Mouse (Mus musculus) forebrain, embryonic 15.5 days (tissue): ENCODE measurements around the gene Ahnak2. TPM values are rescaled to one million over a fixed set of nuclear protein-coding genes. Genes with fewer than 3 reads are reported as not detected.
"Not testable (repeated sequence)": the region's sequence is repeated elsewhere in the genome, so short reads cannot be mapped to it uniquely, and the experiment has no call there.

Experiments
- ATAC-seq: fragments of 200-750 bp; cut with Nextera tagmentation; replicated peaks from 2 replicates; pipeline ENCODE4 v1.8.0; 2017; ENCODE audit warnings: mild to moderate bottlenecking, moderate TSS enrichment, moderate library complexity
- H3K27ac ChIP-seq: fragments of 300-500 bp; sonication (generic); replicated peaks from 2 replicates; pipeline ENCODE4 v1.5.1; 2015; ENCODE audit warnings: mild to moderate bottlenecking, inconsistent platforms
- H3K27me3 ChIP-seq: fragments of 300-500 bp; sonication (generic); 2 replicates; pipeline ENCODE4 v1.6.1; 2015; ENCODE audit warnings: inconsistent platforms
- H3K36me3 ChIP-seq: fragments of 300-500 bp; sonication (generic); 2 replicates; pipeline ENCODE4 v1.6.1; 2015; ENCODE audit warnings: mild to moderate bottlenecking, inconsistent platforms
- H3K4me1 ChIP-seq: fragments of 300-500 bp; sonication (generic); 2 replicates; pipeline ENCODE4 v1.6.1; 2015; ENCODE audit warnings: inconsistent platforms
- H3K4me2 ChIP-seq: fragments of 300-500 bp; sonication (generic); replicated peaks from 2 replicates; pipeline ENCODE4 v1.6.1; 2015; ENCODE audit warnings: mild to moderate bottlenecking, inconsistent platforms
- H3K4me3 ChIP-seq: fragments of 300-500 bp; sonication (generic); 2 replicates; pipeline ENCODE4 v1.5.1; 2015; ENCODE audit warnings: mild to moderate bottlenecking, inconsistent platforms
- H3K9ac ChIP-seq: fragments of 300-500 bp; sonication (generic); replicated peaks from 2 replicates; pipeline ENCODE4 v1.6.1; 2015; ENCODE audit warnings: mild to moderate bottlenecking, inconsistent platforms
- H3K9me3 ChIP-seq: fragments of 300-500 bp; sonication (generic); 2 replicates; pipeline ENCODE4 v1.6.1; 2016; ENCODE audit warnings: inconsistent platforms
- WGBS: fragments of 180-500 bp; shearing (Covaris S2); methylation state at CpG from one replicate; pipeline ENCODE4 v1.1.7; 2015; ENCODE audit warnings: mixed read lengths; 5-methylcytosine and 5-hydroxymethylcytosine counted together
- polyA plus RNA-seq: library from polyadenylated mRNA; unstranded; fragments of >200 nt; fragmentation: Nextera tagmentation; extraction: Ambion mirVana; gene quantifications from 2 replicates; pipeline ENCODE4 v1.2.1, GENCODE M21; 2015

The Ahnak2 gene
- polyA plus RNA-seq, 1 experiment from 2014 or later: 1.1 TPM

GRCm38 (mm10) chr12:112816866-112817265, 14.4 kb upstream of the Ahnak2 start:
- not testable (repeated sequence) for ATAC-seq, H3K4me3 ChIP-seq, H3K9me3 ChIP-seq, H3K4me2 ChIP-seq, H3K27ac ChIP-seq, H3K9ac ChIP-seq, H3K4me1 ChIP-seq, H3K27me3 ChIP-seq
- H3K36me3 ChIP-seq: peaks cover 44% of the 10 kb centered on the region
- WGBS: 87% methylated on average over 7 of the region's 7 CpGs

GRCm38 (mm10) chr12:112816294-112816693, 13.8 kb upstream of the Ahnak2 start:
- no peak overlapping the region for H3K9ac ChIP-seq
- no peak overlapping the region for H3K4me2 ChIP-seq
- peaks cover 38% of the 10 kb centered on the region for H3K36me3 ChIP-seq
- ATAC-seq: no peak
- 50% methylated on average over 4 of the region's 4 CpGs for WGBS
- no peaks in the 10 kb centered on the region for H3K4me1 ChIP-seq
- no peak overlapping the region for H3K4me3 ChIP-seq
- no peaks in the 10 kb centered on the region for H3K27me3 ChIP-seq
- H3K9me3 ChIP-seq: no peaks in the 10 kb centered on the region
- H3K27ac ChIP-seq: no peak overlapping the region

GRCm38 (mm10) chr12:112814682-112815470, 12.4 kb upstream of the Ahnak2 start:
- H3K4me3 ChIP-seq: no peak overlapping the region
- ATAC-seq: 0 out of 2 replicates have a peak, but pooled peaks have one; percentile 17
- no peaks in the 10 kb centered on the region for H3K9me3 ChIP-seq
- no peak overlapping the region for H3K27ac ChIP-seq
- no peaks in the 10 kb centered on the region; the same call in 1 of the 2 replicates for H3K4me1 ChIP-seq
- H3K36me3 ChIP-seq: peaks cover 25% of the 10 kb centered on the region
- no peak overlapping the region for H3K4me2 ChIP-seq
- no peaks in the 10 kb centered on the region for H3K27me3 ChIP-seq
- no peak overlapping the region for H3K9ac ChIP-seq
- WGBS: 82% methylated on average over 14 of the region's 14 CpGs

DNA sequence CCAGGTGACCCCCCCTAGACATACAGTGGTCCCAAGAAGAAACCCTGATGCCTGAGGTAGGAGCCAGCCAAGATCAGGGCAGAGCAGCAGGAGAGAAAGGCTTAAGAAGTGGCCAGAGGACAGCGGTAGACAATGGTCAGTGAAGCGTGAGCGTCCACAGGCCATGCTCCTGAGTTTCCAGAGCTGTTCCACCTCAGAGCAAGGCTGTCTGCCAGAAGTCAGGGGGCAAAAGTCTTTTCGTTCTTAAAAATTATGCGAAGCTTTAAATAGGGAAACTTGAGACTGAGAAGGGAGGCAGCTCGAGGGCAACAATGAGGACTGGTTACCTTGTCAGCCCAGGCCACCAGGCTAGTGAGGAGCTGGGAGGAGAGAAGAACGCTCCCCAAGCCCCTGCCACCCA, 10.9 kb upstream of the Ahnak2 start:
- Histone ChIP-seq H3K36me3 (peaks cover 10% of the 10 kb centered on the region), H3K27ac (no peak overlapping the region), H3K4me3 (no peak overlapping the region), H3K4me2 (no peak overlapping the region), H3K27me3 (no peaks in the 10 kb centered on the region), H3K4me1 (peaks cover 9% of the 10 kb centered on the region), H3K9me3 (no peaks in the 10 kb centered on the region), H3K9ac (no peak overlapping the region)
- whole genome bisulfite sequencing: 93% methylated on average over 7 of the region's 7 CpGs
- no peak for ATAC-seq

- 63% methylated on average over 19 of the region's 19 CpGs for WGBS
- H3K36me3 ChIP-seq: peaks cover 2% of the 10 kb centered on the region; the same call in 1 of the 2 replicates
- H3K4me2 ChIP-seq: peak overlapping the region; percentile 85
- no peaks in the 10 kb centered on the region for H3K9me3 ChIP-seq
- H3K27ac ChIP-seq: no peak overlapping the region
- no peak for ATAC-seq
- no peak overlapping the region for H3K9ac ChIP-seq
- peaks cover 13% of the 10 kb centered on the region for H3K4me1 ChIP-seq
- no peak overlapping the region for H3K4me3 ChIP-seq
- H3K27me3 ChIP-seq: no peaks in the 10 kb centered on the region
Observed at GRCm38 (mm10) chr12:112810092-112810885, 7.8 kb upstream of the Ahnak2 start.

DNA sequence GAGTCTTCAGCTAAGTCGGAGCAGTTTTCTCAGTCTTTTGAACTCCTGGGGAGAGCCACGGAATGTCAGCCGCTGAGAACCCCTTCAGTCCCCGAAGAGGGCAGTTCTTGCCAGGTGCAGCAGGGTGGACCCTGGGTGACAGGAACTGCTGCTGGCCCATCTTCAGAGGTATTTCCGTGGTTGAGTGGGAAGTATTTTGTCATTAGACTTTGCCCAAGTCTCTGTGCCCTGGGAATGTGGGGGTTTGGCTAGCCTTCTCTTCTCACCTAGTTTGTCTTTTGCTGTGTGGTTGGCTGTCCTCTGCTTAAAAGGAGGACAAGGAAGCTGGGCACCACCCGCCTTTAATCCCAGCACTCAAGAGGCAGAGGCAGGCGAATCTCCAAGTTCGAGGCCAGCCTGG, 7.2 kb upstream of the Ahnak2 start:
- no peak for ATAC-seq
- peak overlapping the region; percentile 52 for H3K4me3 ChIP-seq
- peaks cover 13% of the 10 kb centered on the region for H3K4me1 ChIP-seq
- H3K36me3 ChIP-seq: peaks cover 2% of the 10 kb centered on the region; the same call in 1 of the 2 replicates
- H3K9ac ChIP-seq: peak overlapping the region; percentile 56
- no peak overlapping the region for H3K27ac ChIP-seq
- no peaks in the 10 kb centered on the region for H3K9me3 ChIP-seq
- 21% methylated on average over 8 of the region's 8 CpGs for WGBS
- peak overlapping the region; percentile 85 for H3K4me2 ChIP-seq
- H3K27me3 ChIP-seq: no peaks in the 10 kb centered on the region

GRCm38 (mm10) chr12:112808587-112809364, 6.3 kb upstream of the Ahnak2 start, which contains the start of gene Clba1:
Gene Clba1, plus strand, starts transcription at chr12:112808937.
- under 1% methylated on average over 64 of the region's 64 CpGs for WGBS
- H3K9me3 ChIP-seq: no peaks in the 10 kb centered on the region
- H3K4me2 ChIP-seq: peak within 1 kb of the TSS; percentile 85
- peak within 1 kb of the TSS; percentile 52 for H3K4me3 ChIP-seq
- ATAC-seq: peak; percentile 95
- peak within 1 kb of the TSS; percentile 56 for H3K9ac ChIP-seq
- peak within 1 kb of the TSS; percentile 66 for H3K27ac ChIP-seq
- H3K27me3 ChIP-seq: no peaks in the 10 kb centered on the region
- H3K4me1 ChIP-seq: peaks cover 13% of the 10 kb centered on the region
- peaks cover 2% of the 10 kb centered on the region; the same call in 1 of the 2 replicates for H3K36me3 ChIP-seq

- Histone ChIP-seq H3K4me3 (peak overlapping the region; percentile 52), H3K9me3 (no peaks in the 10 kb centered on the region), H3K9ac (peak overlapping the region; percentile 56), H3K4me1 (peaks cover 13% of the 10 kb centered on the region), H3K36me3 (no peaks in the 10 kb centered on the region), H3K27ac (peak overlapping the region; percentile 66), H3K4me2 (peak overlapping the region; percentile 85), H3K27me3 (no peaks in the 10 kb centered on the region)
- peak; percentile 41 for ATAC-seq
- 61% methylated on average over 5 of the region's 5 CpGs for WGBS
Observed at GRCm38 (mm10) chr12:112808212-112808586, 5.7 kb upstream of the Ahnak2 start.

DNA sequence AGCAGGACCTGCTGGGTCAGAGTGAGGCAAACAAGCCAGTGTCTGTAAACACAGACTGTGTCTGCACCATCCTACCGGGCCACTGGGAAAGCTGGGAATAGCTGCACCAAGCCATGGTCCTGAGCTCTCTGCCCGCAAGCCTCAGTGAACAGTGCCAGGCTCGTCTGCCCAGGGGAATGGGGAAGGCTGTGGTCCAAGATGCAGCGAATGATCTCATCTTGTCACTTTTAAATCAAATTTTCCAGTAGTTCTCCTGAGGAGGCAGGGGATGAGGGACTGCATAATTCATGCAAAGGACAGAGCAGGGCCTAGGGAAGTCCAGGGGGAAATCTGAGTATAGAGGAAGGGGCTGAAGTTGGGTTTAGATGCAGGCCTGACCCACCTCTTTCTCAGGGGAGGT, 5.3 kb upstream of the Ahnak2 start:
- Histone ChIP-seq H3K36me3 (no peaks in the 10 kb centered on the region), H3K27ac (no peak overlapping the region), H3K27me3 (no peaks in the 10 kb centered on the region), H3K4me1 (peaks cover 13% of the 10 kb centered on the region), H3K4me3 (no peak overlapping the region), H3K9me3 (no peaks in the 10 kb centered on the region), H3K9ac (0 out of 2 replicates have a peak overlapping the region, but pooled peaks have one; percentile 56), H3K4me2 (no peak overlapping the region)
- no peak for ATAC-seq
- WGBS: 87% methylated on average over 4 of the region's 4 CpGs

DNA sequence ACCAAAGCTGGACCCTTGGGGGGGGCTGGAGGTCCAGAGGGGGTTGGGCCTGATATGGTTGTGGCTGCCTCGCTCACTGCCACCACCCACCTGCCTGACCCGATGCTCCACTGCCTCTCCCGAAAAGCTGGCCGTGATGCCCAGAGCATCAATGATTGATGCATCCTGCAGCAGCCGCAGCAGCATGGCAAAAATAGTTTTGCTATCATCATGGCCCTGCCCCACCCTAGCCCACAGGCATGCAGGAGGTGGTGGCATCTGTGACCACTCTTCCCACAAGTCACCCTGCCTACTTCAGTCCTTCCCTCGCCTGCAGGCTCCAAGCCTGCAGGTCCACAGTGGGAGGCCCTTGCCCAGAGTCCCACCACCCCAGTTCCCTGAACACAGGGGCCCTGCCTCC, 3.6 kb upstream of the Ahnak2 start:
- ATAC-seq: no peak
- no peaks in the 10 kb centered on the region for H3K36me3 ChIP-seq
- H3K27ac ChIP-seq: no peak overlapping the region
- 88% methylated on average over 6 of the region's 6 CpGs for WGBS
- no peaks in the 10 kb centered on the region for H3K9me3 ChIP-seq
- H3K9ac ChIP-seq: no peak overlapping the region
- H3K27me3 ChIP-seq: peaks cover 9% of the 10 kb centered on the region; the same call in 1 of the 2 replicates
- H3K4me3 ChIP-seq: no peak overlapping the region
- H3K4me1 ChIP-seq: peaks cover 20% of the 10 kb centered on the region
- no peak overlapping the region for H3K4me2 ChIP-seq

DNA sequence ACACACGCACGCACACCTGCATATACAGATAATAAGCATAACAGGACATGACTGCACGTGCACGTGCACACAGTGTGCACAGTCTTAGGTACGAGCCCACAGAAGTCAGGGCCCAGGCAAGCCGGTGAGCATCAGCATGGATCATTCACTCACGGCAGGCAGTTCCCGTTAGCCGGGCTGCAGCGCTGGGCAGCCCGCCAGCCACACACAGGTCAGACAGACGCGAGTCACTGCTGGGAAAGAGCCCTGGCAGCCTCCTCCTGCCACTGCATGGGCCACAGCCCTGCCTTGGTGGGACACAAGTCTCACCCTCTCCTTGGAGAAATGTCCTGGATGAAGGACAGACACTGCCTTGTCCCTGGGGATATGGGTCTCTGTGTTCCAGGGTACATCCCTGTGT, 1.6 kb upstream of the Ahnak2 start:
- peaks cover 14% of the 10 kb centered on the region; the same call in 1 of the 2 replicates for H3K27me3 ChIP-seq

More for the DNA sequence above, 1.6 kb upstream of the Ahnak2 start:
- ATAC-seq: no peak
- Histone ChIP-seq H3K9ac (no peak overlapping the region), H3K27ac (no peak overlapping the region), H3K36me3 (no peaks in the 10 kb centered on the region), H3K4me2 (no peak overlapping the region), H3K4me1 (peaks cover 15% of the 10 kb centered on the region), H3K4me3 (no peak overlapping the region), H3K9me3 (no peaks in the 10 kb centered on the region)
- WGBS: 45% methylated on average over 13 of the region's 13 CpGs
